Mouse (Mus musculus) myocyte (in vitro differentiated cells): ENCODE measurements at regions not wholly inside any gene's neighbourhood (a gene's known extent, or its start where the extent isn't known, plus 50 kb on each side); places are given as distances from the start of the nearest gene placed in this dataset.

Experiments used
- E2F4 ChIP-seq: IDR thresholded peaks from one replicate; pipeline ENCODE4 v1.6.1; 2011; ENCODE audit warnings: mild to moderate bottlenecking, control low read depth, moderate library complexity; ENCODE audit not compliant: insufficient read depth
- MAX ChIP-seq: IDR thresholded peaks from one replicate; pipeline ENCODE4 v1.6.1; 2011; ENCODE audit warnings: low read depth, mild to moderate bottlenecking, control low read depth
- POLR2A ChIP-seq: IDR thresholded peaks from one replicate; pipeline ENCODE4 v1.6.1; 2011; ENCODE audit warnings: low read depth, mild to moderate bottlenecking, control low read depth, moderate library complexity; ENCODE audit not compliant: insufficient read length
- USF1 ChIP-seq: IDR thresholded peaks from one replicate; pipeline ENCODE4 v1.6.1; 2011; ENCODE audit warnings: low read depth, mild to moderate bottlenecking, control low read depth, moderate library complexity

DNA sequence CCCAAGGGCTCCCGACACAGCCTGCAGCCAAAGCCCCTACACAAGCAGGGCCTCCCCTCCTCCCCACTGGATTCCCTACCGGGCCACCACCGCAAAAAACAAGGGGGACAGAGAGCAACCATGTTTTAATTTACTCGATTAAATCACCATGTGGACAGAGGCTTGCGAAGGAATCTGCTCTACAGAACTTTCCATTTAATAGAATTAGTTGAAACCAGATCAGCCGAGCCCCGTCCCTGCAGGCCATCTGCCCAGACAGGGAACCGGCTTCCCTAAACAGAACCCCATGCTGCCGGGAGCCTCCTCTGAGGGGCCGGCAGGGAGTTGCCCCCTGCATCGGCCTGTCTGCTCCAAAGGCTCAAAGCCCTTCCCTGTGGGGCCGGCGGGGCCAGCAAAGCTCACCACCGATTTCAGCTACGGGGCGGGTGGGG lies 77.5 kb upstream of the Msx1 start:
- no peak for TF ChIP-seq USF1
- no peak for TF ChIP-seq POLR2A
- no peak for TF ChIP-seq MAX
- no peak for TF ChIP-seq E2F4
